Mouse (Mus musculus): Measurements from ENCODE around the gene Pank4. TPM values are rescaled to one million over a fixed set of nuclear protein-coding genes. Genes with fewer than 3 reads are reported as not detected.
A peak's percentile ranks its signal among the peaks of the same experiment; 100 is the strongest.

Gene Pank4
- total RNA-seq, 2 experiments from 2014 or later, result 36.5 to 36.8 TPM

DNA sequence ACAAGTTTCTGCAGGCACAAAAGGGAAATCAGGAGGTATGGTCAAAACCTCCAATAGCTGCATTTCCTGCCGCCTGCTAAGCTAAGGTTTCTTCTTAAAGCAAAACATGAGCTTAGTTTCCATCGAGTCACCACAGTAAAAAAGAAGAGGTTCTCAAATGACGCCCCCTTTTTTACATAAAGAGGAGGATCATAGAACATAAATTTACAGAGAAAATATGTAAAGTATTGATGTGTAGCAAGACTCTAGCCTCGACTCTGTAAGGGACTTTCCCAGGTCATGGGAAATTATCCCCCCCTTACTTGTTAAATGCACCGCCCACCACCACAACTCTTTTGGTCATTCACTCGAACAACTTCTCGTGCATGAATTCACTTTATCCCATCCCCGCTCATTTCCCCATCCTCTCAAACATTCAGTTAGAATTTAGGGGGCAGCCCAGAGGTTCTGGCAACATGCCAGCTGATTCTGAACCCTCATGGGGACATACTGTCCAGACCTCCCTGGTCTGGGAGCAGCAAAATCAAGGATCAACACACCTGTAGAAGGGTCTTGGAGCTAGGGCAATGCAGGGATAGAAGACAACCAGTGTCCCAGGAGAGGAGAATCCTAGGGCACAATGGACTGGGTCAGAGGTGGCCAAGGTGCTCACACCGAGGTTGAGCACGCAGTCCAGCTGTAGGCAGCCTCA is 21.1 kb upstream of the Pank4 start:
- intact Hi-C loops (cut with DNase I), result no loop called here
- DNase-seq, result no peak

DNA sequence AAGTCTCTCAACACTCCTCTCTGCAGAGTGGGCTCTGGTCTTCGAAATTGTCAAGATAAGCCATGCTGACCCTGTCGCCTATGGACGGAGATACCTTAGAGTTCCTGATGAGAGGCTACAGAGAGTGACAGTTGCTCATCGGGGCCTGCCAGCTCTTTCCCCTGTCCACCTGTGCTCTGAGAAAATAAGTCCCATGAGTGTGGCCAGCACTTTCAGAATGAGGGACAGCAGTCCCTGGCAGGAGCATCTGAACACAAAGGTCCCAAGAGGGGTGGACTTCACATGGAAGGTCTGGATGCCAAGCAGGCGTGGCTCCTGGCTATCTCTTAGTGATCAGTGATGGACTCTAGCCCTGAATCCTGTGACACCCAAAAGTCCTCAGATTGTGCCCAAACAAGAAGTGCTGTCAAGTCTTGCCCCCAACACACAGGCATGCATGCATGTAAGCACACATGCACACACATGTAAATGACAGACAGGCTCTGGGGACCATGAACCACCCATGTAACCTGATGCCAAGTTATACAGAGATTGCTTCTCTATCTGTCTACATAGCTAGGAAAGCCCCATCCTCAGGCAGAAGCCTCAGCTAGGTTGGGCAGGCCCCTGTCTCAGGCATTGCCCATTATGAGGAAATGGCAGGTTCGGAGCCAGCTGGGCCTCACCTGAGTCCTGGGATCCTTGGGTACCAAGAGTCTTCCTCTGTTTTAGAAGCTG is 20.4 kb upstream of the Pank4 start:
- intact Hi-C loops (cut with DNase I), result loop anchor here (1.0 to 2.0 kb wide), 5 partner anchors 17 to 121 kb away; partner anchors contain the start of gene Hes5
- no peak for DNase-seq

DNA sequence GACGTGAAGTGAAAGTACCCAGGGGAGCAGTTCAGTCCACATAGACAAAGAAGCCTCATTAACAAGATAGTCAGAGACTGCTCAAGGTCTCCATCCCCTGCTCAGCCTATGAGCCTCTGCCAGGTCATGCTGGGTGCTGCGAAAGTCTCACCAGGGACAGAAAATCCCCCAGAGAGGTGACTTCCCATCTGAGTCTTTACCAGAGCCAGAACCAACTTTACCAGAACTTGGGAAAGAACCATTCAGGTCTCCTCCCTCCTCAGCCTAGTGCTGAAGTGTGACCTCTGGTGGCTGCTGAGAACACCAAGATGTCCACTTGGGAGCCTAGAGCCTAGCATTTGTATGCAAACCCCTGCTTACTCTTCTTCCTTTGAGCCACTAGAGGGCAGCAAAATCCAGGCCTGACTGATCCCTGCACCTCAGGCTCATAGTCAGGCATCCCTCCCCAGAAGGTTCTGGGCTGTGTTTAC is 19.8 kb upstream of the Pank4 start:
- DNase-seq, result peak; percentile 85 to 86
- intact Hi-C loops (cut with DNase I), result loop anchor here (1.0 to 2.0 kb wide), 5 partner anchors 17 to 120 kb away; partner anchors contain the start of gene Hes5

- intact Hi-C loops (cut with DNase I), result no loop called here
- peak; percentile 83 for DNase-seq
Measured at GRCm38 (mm10) chr4:154946319-154946718, 17.6 kb upstream of the Pank4 start.

DNA sequence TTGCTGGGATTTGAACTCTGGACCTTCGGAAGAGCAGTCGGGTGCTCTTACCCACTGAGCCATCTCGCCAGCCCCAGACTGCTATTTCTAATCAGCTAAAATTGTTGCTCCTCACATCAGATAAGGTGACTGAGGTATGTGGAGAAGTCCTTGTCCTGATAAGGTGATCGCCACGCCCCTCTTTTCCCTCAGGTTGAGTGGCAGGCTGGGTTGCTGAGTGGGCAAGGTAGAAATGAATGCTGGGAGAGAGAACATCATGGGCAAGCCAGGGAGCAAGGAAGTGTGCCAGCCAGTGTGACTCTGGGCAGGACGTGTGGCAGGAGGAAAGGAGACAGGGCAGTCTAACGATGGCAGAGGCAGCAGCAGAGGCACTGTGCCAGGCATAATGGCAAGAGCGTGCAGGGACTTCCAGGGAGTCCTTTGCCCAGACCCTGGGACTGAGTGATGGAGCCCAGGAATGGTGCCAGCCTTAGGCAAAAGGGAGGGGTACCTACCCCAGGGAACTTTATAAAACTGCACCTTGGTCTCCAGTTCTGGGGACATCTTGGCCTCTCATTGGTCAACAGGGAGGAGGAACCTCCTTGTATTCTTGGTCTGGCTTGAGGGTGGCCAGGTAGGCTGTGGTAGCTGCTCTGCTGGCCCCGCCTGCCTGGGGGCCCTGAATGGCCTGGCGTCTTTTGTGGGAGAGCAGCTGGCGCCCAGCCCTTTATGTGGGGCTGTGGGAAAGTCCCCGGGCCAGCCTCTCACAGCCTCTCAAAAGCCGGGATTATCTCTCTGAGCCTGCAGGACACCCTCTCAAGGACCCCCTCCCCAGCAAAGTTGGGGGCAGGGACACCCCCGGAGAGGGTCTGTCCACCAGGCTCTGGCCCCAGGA is 15.6 kb upstream of the Pank4 start:
- DNase-seq, result peak in 1 of 2 experiments; percentile 31
- intact Hi-C loops (cut with DNase I), result no loop called here

GRCm38 (mm10) chr4:154948940-154949588 is 14.9 kb upstream of the Pank4 start:
- DNase-seq, result no peak
- intact Hi-C loops (cut with DNase I), result no loop called here

DNA sequence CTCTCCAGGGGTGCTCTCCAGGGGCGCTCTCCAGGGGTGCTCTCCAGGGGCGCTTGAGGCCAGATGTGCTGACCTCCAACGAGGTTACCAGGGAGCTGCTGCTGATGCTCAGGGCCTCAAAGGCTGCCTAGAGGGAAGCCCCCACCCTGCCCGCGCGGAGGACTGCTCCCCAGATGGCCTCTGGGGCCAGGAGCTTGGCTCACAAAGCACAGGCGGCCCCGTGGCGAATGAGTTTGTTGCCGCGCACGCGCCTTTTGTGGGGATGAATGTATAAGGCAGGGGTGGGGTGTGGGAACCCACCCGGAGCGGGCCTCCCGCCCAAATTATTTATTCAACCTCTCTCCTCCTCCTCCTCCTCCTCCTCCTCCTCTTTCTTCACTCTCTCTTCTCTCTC is 14.3 kb upstream of the Pank4 start:
- DNase-seq, result no peak
- intact Hi-C loops (cut with DNase I), result no loop called here

- DNase-seq, result no peak
- intact Hi-C loops (cut with DNase I), result no loop called here
Measured at GRCm38 (mm10) chr4:154952461-154953241, 11.3 kb upstream of the Pank4 start.

DNA sequence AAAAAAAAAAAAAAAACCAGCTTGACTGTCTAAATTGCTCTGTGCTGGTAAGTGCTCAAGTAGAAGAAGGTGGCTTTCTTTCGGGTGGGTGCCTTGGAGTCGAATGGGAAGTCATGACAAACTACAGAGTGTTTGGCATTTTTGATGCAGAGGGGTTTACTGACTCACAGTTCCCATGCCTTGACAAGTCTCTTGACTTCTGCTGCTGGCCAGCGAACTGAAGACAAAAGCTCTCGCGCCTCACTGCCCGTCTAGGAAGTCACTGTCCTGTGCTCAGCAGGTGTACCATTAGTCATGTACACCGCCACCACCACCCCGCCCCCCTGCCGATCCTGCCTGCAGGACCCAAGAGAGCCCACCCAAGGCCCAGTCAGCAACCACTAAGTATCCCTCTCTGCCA is 7.3 kb upstream of the Pank4 start:
- intact Hi-C loops (cut with DNase I), result no loop called here
- DNase-seq, result no peak

GRCm38 (mm10) chr4:154957289-154957993 is 6.5 kb upstream of the Pank4 start:
- intact Hi-C loops (cut with DNase I), result no loop called here

DNA sequence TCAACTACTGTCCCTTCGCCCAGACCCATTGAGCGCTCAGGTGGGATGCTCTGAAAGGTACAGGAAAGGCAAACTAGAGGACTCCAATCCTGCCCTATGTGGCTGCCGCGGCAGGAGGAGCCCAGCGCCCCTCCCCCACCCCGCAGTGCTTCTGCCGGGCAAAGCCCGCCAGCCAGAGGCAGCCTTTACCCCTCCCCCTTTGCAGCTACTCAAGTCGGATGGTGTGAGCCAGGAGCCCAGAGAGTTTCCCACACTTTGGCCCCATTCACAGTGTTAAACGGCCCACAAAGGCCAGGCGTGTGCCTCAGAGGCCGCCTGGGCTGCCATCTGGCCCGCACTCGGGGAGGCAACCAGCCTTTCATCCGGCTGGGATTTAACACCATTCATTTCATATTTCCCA is 5.8 kb upstream of the Pank4 start:
- intact Hi-C loops (cut with DNase I), result no loop called here
- no peak for DNase-seq

More at GRCm38 (mm10) chr4:154957289-154957993, 6.5 kb upstream of the Pank4 start:
- no peak for DNase-seq

DNA sequence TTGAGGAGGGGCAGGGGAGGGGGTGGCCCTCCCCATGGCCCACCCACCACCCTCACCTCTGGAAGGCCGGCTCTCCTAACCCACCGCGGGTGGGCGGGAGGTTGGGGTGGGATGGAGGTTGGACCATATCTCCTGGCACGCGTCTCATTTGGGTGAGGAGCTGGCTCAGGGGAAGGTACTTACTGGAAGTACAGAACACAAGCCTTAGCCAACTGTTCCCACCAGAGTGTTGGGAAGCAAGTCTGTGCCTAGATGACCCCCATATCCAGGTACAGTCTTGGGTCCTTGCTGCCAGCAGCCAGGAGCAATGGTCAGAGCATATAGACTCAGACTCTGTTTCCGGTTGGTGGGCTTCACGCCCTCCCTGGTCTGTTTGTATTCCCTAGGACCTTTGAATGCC is 5.3 kb upstream of the Pank4 start:
- no peak for DNase-seq
- intact Hi-C loops (cut with DNase I), result no loop called here

- intact Hi-C loops (cut with DNase I), result loop anchor here (2.0 to 10.0 kb wide), 2 partner anchors 15 to 285 kb away; partner anchors contain the start of gene Faap20
- no peak for DNase-seq
Measured at GRCm38 (mm10) chr4:154960021-154960689, 3.8 kb upstream of the Pank4 start.

DNA sequence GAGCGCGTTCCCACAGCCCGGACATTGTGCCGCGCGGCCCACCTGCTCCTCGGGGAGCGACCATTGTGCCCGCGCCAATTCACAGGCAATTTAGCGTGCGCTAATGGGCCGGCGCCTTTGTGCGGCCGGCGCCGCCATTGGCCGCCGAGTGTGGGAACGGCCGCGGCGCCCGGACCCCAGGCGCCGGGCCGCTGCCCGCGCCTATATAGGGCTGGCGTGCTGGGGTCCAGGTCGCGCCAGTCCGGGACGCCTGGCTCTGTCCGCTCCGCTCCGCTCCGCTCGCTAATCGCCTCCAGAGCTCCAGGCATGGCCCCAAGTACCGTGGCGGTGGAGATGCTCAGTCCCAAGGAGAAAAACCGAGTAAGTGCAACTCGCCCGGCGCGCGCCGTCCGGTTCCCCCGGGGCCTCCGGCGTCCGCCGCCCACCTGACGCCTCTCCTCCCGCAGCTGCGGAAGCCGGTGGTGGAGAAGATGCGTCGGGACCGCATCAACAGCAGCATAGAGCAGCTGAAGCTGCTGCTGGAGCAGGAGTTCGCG is 3.2 kb upstream of the Pank4 start, which contains the start of gene Hes5:
Hes5 (plus strand) TSS at position 234 of the 536 bp plus-strand sequence.
- no peak for DNase-seq
- intact Hi-C loops (cut with DNase I), result loop anchor here (2.0 to 10.0 kb wide), 2 partner anchors 16 to 284 kb away; partner anchors contain the start of gene Faap20

- intact Hi-C loops (cut with DNase I), result loop anchor here (2.0 to 10.0 kb wide), 2 partner anchors 16 to 284 kb away; partner anchors contain the start of gene Faap20
- DNase-seq, result peak; percentile 50 to 62
Measured at GRCm38 (mm10) chr4:154961226-154961738, 2.6 kb upstream of the Pank4 start.

GRCm38 (mm10) chr4:154961911-154962310 is 2.0 kb upstream of the Pank4 start:
- no peak for DNase-seq

GRCm38 (mm10) chr4:154962683-154963082 is 1.2 kb upstream of the Pank4 start:
- no peak for DNase-seq
- intact Hi-C loops (cut with DNase I), result loop anchor here (10.0 kb wide), 1 partner anchor 282 kb away; the partner anchor contains the start of gene Faap20

More at GRCm38 (mm10) chr4:154961911-154962310, 2.0 kb upstream of the Pank4 start:
- intact Hi-C loops (cut with DNase I), result loop anchor here (2.0 to 10.0 kb wide), 2 partner anchors 17 to 283 kb away; partner anchors contain the start of gene Faap20
